Mouse (Mus musculus): ENCODE data around the gene Ddah1.
"Not testable (repeated sequence)": the region's sequence is repeated elsewhere in the genome, so short reads cannot be mapped to it uniquely, and the experiment has no call there.

Ddah1 gene

GRCm38 (mm10) chr3:145912512-145912911 lies 154.0 kb downstream of the Ddah1 start:
- DNase-seq (ENCODE audit: low spot score in 2 of 2) = no peak

DNA sequence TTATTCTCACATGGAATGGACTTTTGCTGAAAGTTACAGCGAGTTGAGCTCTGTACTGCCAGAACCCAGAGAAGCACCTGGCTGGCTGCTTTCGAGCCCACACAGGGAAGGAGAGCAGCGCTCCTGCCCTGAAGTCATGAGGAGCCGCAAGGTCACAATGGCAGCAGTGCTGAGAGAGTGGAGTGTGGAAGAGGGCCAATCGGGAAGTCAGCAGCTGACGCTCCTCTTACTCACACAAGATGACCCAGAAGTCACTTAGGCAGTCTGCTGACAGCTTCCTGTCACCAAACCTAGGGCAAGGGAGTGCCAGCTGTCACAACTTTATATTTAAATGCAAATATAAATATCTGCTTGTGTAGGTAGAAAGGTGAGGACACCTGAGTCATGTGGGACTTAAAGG lies 154.8 kb downstream of the Ddah1 start:
- no peak for DNase-seq (ENCODE audit: low spot score in 2 of 2)

DNA sequence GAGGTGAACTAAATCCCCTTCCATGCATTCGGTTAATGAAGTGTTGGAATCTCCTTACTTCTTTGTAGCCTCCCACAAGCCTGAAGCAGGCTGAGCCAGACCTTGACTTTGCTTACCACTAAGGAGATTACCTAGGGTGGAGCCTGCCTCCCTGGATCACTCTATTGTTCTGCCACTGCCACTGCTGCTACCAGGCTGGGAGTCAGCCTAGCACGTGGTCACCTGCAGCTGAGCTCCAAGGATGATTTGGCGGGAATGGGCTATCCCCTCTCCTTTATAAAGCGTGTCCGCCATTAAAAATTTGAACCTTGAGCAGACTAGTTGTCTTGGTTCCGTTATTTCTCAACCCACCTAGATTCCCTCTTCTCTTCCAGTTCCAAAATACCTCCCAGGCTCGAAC lies 155.5 kb downstream of the Ddah1 start:
- not testable (repeated sequence) for DNase-seq (ENCODE audit: low spot score in 2 of 2)

DNA sequence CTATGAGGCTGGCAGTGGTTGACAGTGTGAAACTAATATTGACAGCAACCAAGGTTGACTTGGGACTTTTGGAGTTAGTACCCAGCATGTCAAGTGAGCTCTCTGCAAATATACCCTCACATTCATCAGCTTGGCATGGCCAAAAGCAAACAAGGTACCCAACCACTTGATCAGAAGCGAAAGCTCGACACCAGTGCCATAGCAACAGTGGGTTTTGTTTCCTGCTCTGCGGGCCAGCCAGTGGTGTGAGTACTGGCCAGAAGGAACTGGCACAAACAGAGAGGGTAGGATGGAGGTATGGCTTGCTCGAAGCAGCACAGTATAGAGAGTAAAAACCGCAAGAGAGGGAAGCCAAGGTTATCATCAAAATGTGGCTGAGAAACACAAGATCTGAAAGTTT lies 157.9 kb downstream of the Ddah1 start:
- no peak for DNase-seq (ENCODE audit: low spot score in 2 of 2)

DNA sequence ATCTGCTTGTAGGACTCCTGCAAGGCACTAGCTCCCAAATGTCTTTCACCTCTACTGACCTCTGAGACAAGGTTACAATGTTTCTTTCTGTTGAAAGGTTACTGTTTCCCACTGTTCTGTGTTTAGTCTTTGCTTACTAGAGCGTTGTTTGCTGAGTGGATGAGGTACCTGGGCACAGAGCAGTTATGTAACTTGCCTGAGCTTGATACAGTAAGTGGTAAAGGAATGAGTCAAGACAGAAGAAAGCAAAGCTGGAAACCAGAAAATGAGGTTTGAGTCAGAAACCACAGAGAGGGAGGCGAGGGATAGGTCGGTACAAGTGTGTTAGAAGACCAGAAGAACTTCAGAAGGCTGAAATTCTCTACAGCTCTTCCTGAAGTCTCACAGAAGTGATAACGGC lies 158.4 kb downstream of the Ddah1 start:
- no peak for DNase-seq (ENCODE audit: low spot score in 2 of 2)

- no peak for DNase-seq (ENCODE audit: low spot score in 2 of 2)
Measured at GRCm38 (mm10) chr3:145922019-145922854, 163.8 kb downstream of the Ddah1 start, which contains the start of gene Bcl10. Bcl10 (plus strand) TSS chr3:145922804.

- DNase-seq (ENCODE audit: low spot score in 2 of 2) = no peak
Measured at GRCm38 (mm10) chr3:145922971-145923370, 164.5 kb downstream of the Ddah1 start.

GRCm38 (mm10) chr3:145923874-145924577 lies 165.6 kb downstream of the Ddah1 start:
- peak; percentile 98 for DNase-seq (ENCODE audit: low spot score in 2 of 2)

DNA sequence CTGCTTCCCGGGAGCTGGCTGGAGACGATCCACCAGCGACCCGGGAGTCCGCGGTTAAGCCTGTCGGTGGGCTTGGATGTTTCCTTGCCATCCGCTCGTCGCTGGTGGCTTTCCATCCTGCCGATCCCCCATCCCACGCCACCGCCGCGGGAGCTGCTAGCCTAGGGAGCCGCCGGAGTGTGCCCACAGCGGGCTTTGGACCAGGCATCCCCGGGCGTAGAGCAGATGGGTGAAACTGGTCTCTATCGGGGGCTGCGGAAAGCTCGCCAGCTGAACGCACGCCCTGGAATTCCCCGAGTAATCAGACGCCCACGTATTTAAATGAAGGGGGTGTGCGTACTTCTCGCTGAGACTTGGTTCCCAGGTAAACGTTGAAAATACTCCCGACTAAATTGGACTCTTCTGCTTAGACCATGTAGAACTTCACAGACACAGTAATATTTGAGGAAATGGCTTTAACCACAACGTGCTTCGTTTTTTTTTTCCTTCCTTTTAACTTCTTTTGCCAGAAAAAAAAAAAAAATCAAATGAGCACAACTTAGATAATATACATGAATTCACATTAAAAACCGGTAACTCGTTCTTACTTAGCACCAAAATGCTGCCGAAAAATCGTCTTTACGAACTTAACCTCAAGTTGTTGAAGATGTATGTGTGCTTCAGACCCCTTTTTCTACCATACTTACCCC lies 166.3 kb downstream of the Ddah1 start:
- peak; percentile 41 to 62 for DNase-seq (ENCODE audit: low spot score in 2 of 2)

DNA sequence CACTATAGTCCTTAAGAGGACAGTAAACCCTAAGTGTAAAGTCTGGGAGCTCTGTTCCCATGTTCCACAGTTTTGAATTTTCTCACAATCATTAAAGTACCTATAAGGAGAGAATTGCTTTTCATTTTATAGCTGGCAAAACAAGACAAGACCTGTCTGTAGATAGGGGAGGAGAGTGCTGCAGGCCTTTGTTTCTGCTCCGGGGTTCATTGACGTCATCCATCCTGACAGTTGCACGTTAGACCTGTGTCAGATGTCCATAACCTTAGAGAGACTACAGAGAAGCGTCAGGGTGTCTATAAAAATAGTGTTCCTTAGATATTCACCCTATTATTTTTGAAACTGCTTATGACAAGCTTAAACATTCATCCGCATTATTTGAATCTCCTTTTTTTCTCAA lies 167.0 kb downstream of the Ddah1 start:
- DNase-seq (ENCODE audit: low spot score in 2 of 2) = no peak

GRCm38 (mm10) chr3:145929525-145930400 lies 171.3 kb downstream of the Ddah1 start:
- no peak for DNase-seq (ENCODE audit: low spot score in 2 of 2)

GRCm38 (mm10) chr3:145933845-145934244 lies 175.4 kb downstream of the Ddah1 start:
- DNase-seq (ENCODE audit: low spot score in 2 of 2) = no peak

DNA sequence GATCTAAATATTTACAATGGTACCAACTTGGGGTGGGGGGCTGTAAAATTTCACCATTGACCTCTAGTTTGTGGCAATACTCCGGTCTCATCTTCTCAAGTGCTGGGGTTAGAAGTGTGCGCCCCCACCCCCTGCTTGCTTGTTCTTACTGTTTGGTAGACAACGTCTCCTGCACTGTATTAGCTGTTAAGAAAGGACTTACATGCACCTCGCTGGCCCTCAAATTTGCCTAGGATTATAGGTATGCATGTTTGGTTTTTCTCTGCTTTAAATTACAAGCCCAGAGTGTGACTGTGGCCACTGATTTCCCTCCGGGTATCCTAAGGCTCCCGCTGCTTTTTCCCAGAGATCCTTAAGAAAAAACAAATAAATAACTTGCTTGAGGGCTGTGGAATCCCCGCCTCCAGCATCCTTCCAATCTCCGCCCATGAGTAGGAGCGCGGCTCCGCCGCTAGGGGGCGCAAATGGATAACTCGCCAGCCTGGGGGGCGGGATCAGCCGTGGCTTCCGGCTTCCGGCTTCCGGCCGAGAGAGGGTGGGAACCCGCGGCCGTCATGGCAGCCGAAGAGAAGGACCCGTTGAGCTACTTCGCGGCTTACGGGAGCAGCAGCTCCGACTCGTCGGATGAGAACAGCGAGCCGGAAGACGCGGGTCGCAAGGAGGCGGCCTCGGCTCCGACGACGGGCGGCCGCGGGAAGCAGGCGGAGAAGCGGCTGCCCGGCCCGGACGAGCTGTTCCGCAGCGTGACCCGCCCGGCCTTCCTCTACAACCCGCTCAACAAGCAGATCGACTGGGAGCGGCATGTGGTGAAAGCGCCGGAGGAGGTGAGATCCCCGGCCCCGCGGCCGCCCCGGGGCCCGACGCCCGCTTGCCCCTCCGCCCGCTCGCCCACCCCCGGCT lies 179.3 kb downstream of the Ddah1 start, which contains the start of gene 2410004B18Rik:
Gene 2410004B18Rik (plus strand): TSS at position 510 of the 900 bp plus-strand sequence.
- peak; percentile 80 to 95 for DNase-seq (ENCODE audit: low spot score in 2 of 2)

GRCm38 (mm10) chr3:145938405-145939349 lies 180.2 kb downstream of the Ddah1 start:
- peak; percentile 20 to 28 for DNase-seq (ENCODE audit: low spot score in 2 of 2)

- DNase-seq (ENCODE audit: low spot score in 2 of 2) = no peak
Measured at GRCm38 (mm10) chr3:145939402-145939801, 180.9 kb downstream of the Ddah1 start.

GRCm38 (mm10) chr3:145939971-145940370 lies 181.5 kb downstream of the Ddah1 start:
- DNase-seq (ENCODE audit: low spot score in 2 of 2) = no peak

- DNase-seq (ENCODE audit: low spot score in 2 of 2) = peak in 1 of 2 experiments; percentile 53
Measured at GRCm38 (mm10) chr3:145941971-145942370, 183.5 kb downstream of the Ddah1 start.
